Mouse (Mus musculus): ENCODE measurements around the gene 4930402K13Rik.
"Not testable (repeated sequence)": the region's sequence is repeated elsewhere in the genome, so short reads cannot be mapped to it uniquely, and the experiment has no call there.

The 4930402K13Rik gene

GRCm38 (mm10) chrX:9104262-9104661 is at the start of gene 4930402K13Rik:
Gene 4930402K13Rik, plus strand, starts transcription at chrX:9104562.
- no peak for DNase-seq (ENCODE audit: extremely low spot score)

GRCm38 (mm10) chrX:9060952-9061351 is 43.4 kb upstream of the 4930402K13Rik start:
- DNase-seq (ENCODE audit: extremely low spot score) = not testable (repeated sequence)

GRCm38 (mm10) chrX:9062101-9062500 is 42.3 kb upstream of the 4930402K13Rik start:
- no peak for DNase-seq (ENCODE audit: extremely low spot score)

GRCm38 (mm10) chrX:9062715-9063114 is 41.6 kb upstream of the 4930402K13Rik start, which contains the start of gene Fthl17f:
Gene Fthl17f, plus strand, starts transcription at chrX:9063015.
- DNase-seq (ENCODE audit: extremely low spot score) = not testable (repeated sequence)

- not testable (repeated sequence) for DNase-seq (ENCODE audit: extremely low spot score)
These were observed 26.7 kb upstream of the 4930402K13Rik start for GRCm38 (mm10) chrX:9077699-9078098.

GRCm38 (mm10) chrX:9095066-9095465 is 9.3 kb upstream of the 4930402K13Rik start:
- DNase-seq (ENCODE audit: extremely low spot score) = not testable (repeated sequence)

GRCm38 (mm10) chrX:9110381-9110780 is 6.0 kb downstream of the 4930402K13Rik start:
- no peak for DNase-seq (ENCODE audit: extremely low spot score)

GRCm38 (mm10) chrX:9124928-9125327 is 20.6 kb downstream of the 4930402K13Rik start:
- no peak for DNase-seq (ENCODE audit: extremely low spot score)

- peak; percentile 1 for DNase-seq (ENCODE audit: extremely low spot score)
These were observed 24.0 kb downstream of the 4930402K13Rik start for GRCm38 (mm10) chrX:9128317-9128831.

GRCm38 (mm10) chrX:9139290-9139948 is 35.1 kb downstream of the 4930402K13Rik start:
- no peak for DNase-seq (ENCODE audit: extremely low spot score)

- no peak for DNase-seq (ENCODE audit: extremely low spot score)
These were observed 38.3 kb downstream of the 4930402K13Rik start for GRCm38 (mm10) chrX:9142669-9143068.

All from embryo, embryonic 9.5 days (tissue).